Mouse (Mus musculus): ENCODE data around the gene Olfr1112.
"Not testable (repeated sequence)": the region's sequence is repeated elsewhere in the genome, so short reads cannot be mapped to it uniquely, and the experiment has no call there.

Gene Olfr1112

GRCm38 (mm10) chr2:87187498-87187897, at the start of gene Olfr1112:
Olfr1112 (plus strand) TSS chr2:87187798.
- DNase-seq (ENCODE audit: low spot score in 2 of 2): no peak

DNA sequence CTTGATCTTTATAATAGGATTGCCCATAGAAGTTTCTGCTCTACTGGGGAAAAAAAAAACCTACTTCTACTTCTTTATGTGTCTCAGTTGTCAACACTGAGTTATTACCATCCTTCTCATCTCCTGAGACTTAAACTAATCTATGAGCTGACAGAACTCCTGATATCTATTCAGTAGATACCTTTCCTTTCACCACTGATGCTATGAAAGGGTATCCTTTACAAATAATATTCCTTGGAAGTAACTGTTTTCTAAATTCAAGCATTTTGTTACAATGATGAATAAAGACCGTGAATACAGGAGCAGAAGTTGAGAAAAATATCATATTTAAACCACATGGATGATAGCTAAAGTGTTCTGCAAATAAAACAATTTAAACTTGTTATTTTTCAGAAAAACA, 47.4 kb upstream of the Olfr1112 start, which contains the start of gene Olfr1110:
Gene Olfr1110, minus strand, starts transcription at position 101 of the 400 bp plus-strand sequence.
- DNase-seq (ENCODE audit: low spot score in 2 of 2): no peak

GRCm38 (mm10) chr2:87152524-87152923, 35.1 kb upstream of the Olfr1112 start, which contains the start of gene Olfr1111:
Olfr1111 (minus strand) TSS chr2:87152624.
- DNase-seq (ENCODE audit: low spot score in 2 of 2): no peak

- DNase-seq (ENCODE audit: low spot score in 2 of 2): not testable (repeated sequence)
Measured at GRCm38 (mm10) chr2:87167731-87168130, 19.9 kb upstream of the Olfr1112 start.

- DNase-seq (ENCODE audit: low spot score in 2 of 2): no peak
Measured at GRCm38 (mm10) chr2:87208670-87209069, 21.1 kb downstream of the Olfr1112 start, which contains the start of gene Olfr1113. Olfr1113 (plus strand) TSS chr2:87208970.

Measured in spleen, postnatal 36 days (tissue).